Comparison of ENCODE assay signal across 9 mouse cellular contexts in the genomic region with DNA sequence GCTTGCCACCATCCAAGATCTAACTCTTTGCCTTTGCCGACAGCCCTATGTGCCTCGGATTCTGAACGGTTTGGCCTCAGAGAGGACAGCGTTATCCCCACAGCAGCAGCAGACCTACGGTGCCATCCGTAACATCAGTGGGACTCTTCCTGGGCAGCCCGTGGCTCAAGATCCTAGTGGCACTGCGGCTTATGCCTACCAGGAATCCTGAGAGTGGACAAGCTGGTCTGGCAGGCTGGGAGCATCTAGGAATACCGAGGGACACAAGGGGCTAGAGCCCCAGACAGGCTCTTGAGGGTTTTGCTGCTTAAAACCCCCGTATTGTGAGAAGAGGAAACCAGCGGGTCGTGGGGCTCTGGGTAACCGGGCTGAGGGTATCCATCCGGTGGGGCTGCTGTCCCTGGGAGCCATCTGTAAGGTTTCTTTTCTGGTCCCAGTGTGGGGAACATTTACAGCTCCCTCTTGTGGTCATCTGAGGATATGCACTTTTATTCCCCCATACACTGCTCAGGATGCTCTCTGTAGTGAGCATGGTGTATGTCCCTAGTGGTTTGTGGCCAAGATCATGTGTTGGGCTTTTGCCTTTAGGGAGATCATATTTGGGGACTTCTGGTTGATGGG. TPM values are rescaled to one million over a fixed set of nuclear protein-coding genes. Genes with fewer than 3 reads are reported as not detected.
DNase-seq lines count a peak whose midpoint lies in the region; ATAC-seq and TF ChIP-seq lines count a peak whose summit lies in the region.
"Had no signal": no experiment of that assay in that cellular context is flagged by ENCODE, and none has a peak within 500 bp of the region (broad histone marks: within the 10 kb centered on the region; RNA-seq: fewer than 3 reads in every experiment).

No protein-coding gene starts in this region.

- peak; percentile 25; the same call in 1 of the 2 replicates for TF ChIP-seq CTCF in testis, adult 2 months (IDR thresholded peaks at IDR 0.05; ENCODE audit: control insufficient read depth, insufficient read depth, insufficient replicate concordance, low read depth, low read length)

- no peaks in the 10 kb centered on the region for H3K36me3 ChIP-seq in testis, adult 2 months (ENCODE audit: control insufficient read depth, insufficient read depth, low read length)
- H3K36me3 ChIP-seq in heart, embryonic 16.5 days (ENCODE audit: control insufficient read depth, insufficient read depth), result peaks cover 7% of the 10 kb centered on the region
- no peaks in the 10 kb centered on the region for H3K36me3 ChIP-seq in stomach, embryonic 16.5 days (ENCODE audit: control insufficient read depth, insufficient read depth, low read length)

- peak; percentile 47; the same call in 1 of the 2 replicates for ATAC-seq in heart, embryonic 16.5 days (replicated peaks; ENCODE audit: extremely low read depth, insufficient read depth, low FRiP score)
- peak; percentile 85 for ATAC-seq in megakaryocyte progenitor cell, adult 5-6 weeks (replicated peaks; ENCODE audit: poor library complexity)
- peak; percentile 70 for ATAC-seq in stomach, embryonic 16.5 days (ENCODE audit: insufficient read depth, low FRiP score)

- no peak overlapping the region for H3K27ac ChIP-seq in testis, adult 2 months (ENCODE audit: control insufficient read depth, insufficient read depth, low read depth, low read length)
- H3K27ac ChIP-seq in heart, embryonic 16.5 days (ENCODE audit: low read length), result no peak overlapping the region
- no peak overlapping the region for H3K27ac ChIP-seq in stomach, embryonic 16.5 days (ENCODE audit: low read length)
- H3K27ac ChIP-seq: heart, embryonic 15.5 days had no signal

- no peak overlapping the region for H3K9ac ChIP-seq in heart, embryonic 16.5 days (ENCODE audit: low read length)
- H3K9ac ChIP-seq in stomach, embryonic 16.5 days (ENCODE audit: low read length), result no peak overlapping the region
- H3K9ac ChIP-seq: heart, embryonic 15.5 days had no signal

- H3K9me3 ChIP-seq in heart, embryonic 16.5 days (replicated peaks; ENCODE audit: control insufficient read depth, low read length), result no peaks in the 10 kb centered on the region
- H3K9me3 ChIP-seq in stomach, embryonic 16.5 days (replicated peaks; ENCODE audit: control insufficient read depth, low read length), result no peaks in the 10 kb centered on the region
- H3K9me3 ChIP-seq: heart, embryonic 15.5 days had no signal

- no peaks in the 10 kb centered on the region for H3K27me3 ChIP-seq in testis, adult 2 months (ENCODE audit: control insufficient read depth, insufficient read depth, low read length)
- no peaks in the 10 kb centered on the region for H3K27me3 ChIP-seq in heart, embryonic 16.5 days (ENCODE audit: control insufficient read depth, insufficient read depth, low read length)
- H3K27me3 ChIP-seq in stomach, embryonic 16.5 days (ENCODE audit: control insufficient read depth, insufficient read depth, low read length), result no peaks in the 10 kb centered on the region
- H3K27me3 ChIP-seq: heart, embryonic 15.5 days had no signal

- 60% methylated on average over 14 of the region's 14 CpGs for WGBS in heart, embryonic 16.5 days
- 61% methylated on average over 14 of the region's 14 CpGs for WGBS in stomach, embryonic 16.5 days

- H3K4me2 ChIP-seq in heart, embryonic 16.5 days (ENCODE audit: low read depth, low read length), result no peak overlapping the region
- no peak overlapping the region for H3K4me2 ChIP-seq in stomach, embryonic 16.5 days (ENCODE audit: low read depth, low read length)
- H3K4me2 ChIP-seq: heart, embryonic 15.5 days had no signal

- no peak overlapping the region for H3K4me3 ChIP-seq in testis, adult 2 months (ENCODE audit: control insufficient read depth, low read depth, low read length)
- no peak overlapping the region for H3K4me3 ChIP-seq in heart, embryonic 16.5 days (ENCODE audit: low read length)
- H3K4me3 ChIP-seq in stomach, embryonic 16.5 days (replicated peaks; ENCODE audit: low read length), result no peak overlapping the region
- H3K4me3 ChIP-seq: heart, embryonic 15.5 days had no signal

- H3K4me1 ChIP-seq in testis, adult 2 months (ENCODE audit: control insufficient read depth, insufficient read depth, low read length), result no peaks in the 10 kb centered on the region
- H3K4me1 ChIP-seq in heart, embryonic 16.5 days (ENCODE audit: control insufficient read depth, insufficient read depth, low read length), result peaks cover 2% of the 10 kb centered on the region; the same call in 1 of the 2 replicates
- no peaks in the 10 kb centered on the region for H3K4me1 ChIP-seq in stomach, embryonic 16.5 days (ENCODE audit: control insufficient read depth, insufficient read depth, low read length)

- DNase-seq in testis, postnatal 14 days (ENCODE audit: low spot score), result no peak
- peak; percentile 56 to 68 for DNase-seq in cerebellum, postnatal 10 days
- peak; percentile 54 for DNase-seq in layer of hippocampus, adult 9-11 months
- no peak for DNase-seq in frontal cortex, postnatal 10 days (ENCODE audit: low spot score in 2 of 2)

- TF ChIP-seq POLR2A in testis, adult 2 months (IDR thresholded peaks at IDR 0.05; ENCODE audit: control insufficient read depth, low read depth, low read length), result no peak

RNA-seq across cellular contexts. Expression of a gene that starts 32.1 kb away (rescaled TPM):
- 3.6 and 3.7 TPM in 2 replicates for polyA plus RNA-seq in testis, adult 2 months (2012; rRNA removed)
- 11.2 and 14.8 TPM in 2 replicates for polyA plus RNA-seq in heart, embryonic 16.5 days (2015; fragmentation: Nextera tagmentation; extraction: Ambion mirVana)
- 15.0 and 15.6 TPM in 2 replicates for total RNA-seq in megakaryocyte progenitor cell, adult 5-6 weeks (2015)
- 16.5 and 16.8 TPM in 2 replicates for total RNA-seq in megakaryocyte progenitor cell, adult 5-6 weeks (2017)
- polyA plus RNA-seq in stomach, embryonic 16.5 days (2015; fragmentation: Nextera tagmentation; extraction: Ambion mirVana), result 29.2 and 35.3 TPM in 2 replicates

RNA-seq across cellular contexts. Expression of a gene that starts 39.4 kb away (rescaled TPM):
- polyA plus RNA-seq in testis, adult 2 months (2012; rRNA removed), result 1.5 and 2.0 TPM in 2 replicates
- 1.1 and 1.5 TPM in 2 replicates for polyA plus RNA-seq in heart, embryonic 16.5 days (2015; fragmentation: Nextera tagmentation; extraction: Ambion mirVana)
- 0.90 and 1.7 TPM in 2 replicates for total RNA-seq in megakaryocyte progenitor cell, adult 5-6 weeks (2015)
- total RNA-seq in megakaryocyte progenitor cell, adult 5-6 weeks (2017), result 0.27 TPM in 1 of 2 replicates, not detected in the other
- polyA plus RNA-seq in stomach, embryonic 16.5 days (2015; fragmentation: Nextera tagmentation; extraction: Ambion mirVana), result 4.0 and 4.2 TPM in 2 replicates

RNA-seq across cellular contexts. Expression of a gene that starts 46.5 kb away (rescaled TPM):
- 60.1 and 63.9 TPM in 2 replicates for polyA plus RNA-seq in testis, adult 2 months (2012; rRNA removed)
- polyA plus RNA-seq in heart, embryonic 16.5 days (2015; fragmentation: Nextera tagmentation; extraction: Ambion mirVana), result 10.3 and 11.3 TPM in 2 replicates
- 0.68 and 2.0 TPM in 2 replicates for total RNA-seq in megakaryocyte progenitor cell, adult 5-6 weeks (2015)
- 0.88 and 1.1 TPM in 2 replicates for total RNA-seq in megakaryocyte progenitor cell, adult 5-6 weeks (2017)
- 16.9 and 19.6 TPM in 2 replicates for polyA plus RNA-seq in stomach, embryonic 16.5 days (2015; fragmentation: Nextera tagmentation; extraction: Ambion mirVana)

Comparison
In these comparisons a context has a peak if more than half of its experiments do, and no peak if none do; other contexts are left out.
1. DNase-seq: peak in cerebellum, postnatal 10 days (2 of 2) and layer of hippocampus, adult 9-11 months (single experiment); none in testis, postnatal 14 days (single experiment) and frontal cortex, postnatal 10 days (0 of 2).
2. Peak in every context shown above with its lines, with median percentiles within 50 percentile points of each other: ATAC-seq.